Mouse (Mus musculus) hindbrain, embryonic 11.5 days (tissue): ENCODE results near the gene Hfm1. TPM values are rescaled to one million over a fixed set of nuclear protein-coding genes. Genes with fewer than 3 reads are reported as not detected.

Source experiments
- ATAC-seq: fragments of 200-750 bp; cut with Nextera tagmentation; 2 replicates; pipeline ENCODE4 v1.8.0; 2017; ENCODE audit warnings: mild to moderate bottlenecking, moderate TSS enrichment, moderate library complexity; ENCODE audit not compliant: low FRiP score
- DNase-seq: peaks from one replicate; pipeline ENCODE4 v3.0.0-alpha.2; 2015; ENCODE audit warnings: low spot score
- H3K27ac ChIP-seq: fragments of 300-500 bp; sonication (generic); 2 replicates; pipeline ENCODE4 v1.5.1; 2014; ENCODE audit warnings: mild to moderate bottlenecking, low read depth, low read length
- H3K27me3 ChIP-seq: fragments of 300-500 bp; sonication (generic); 2 replicates; pipeline ENCODE4 v1.6.1; 2014; ENCODE audit warnings: mild to moderate bottlenecking, low read length, moderate library complexity, mixed read lengths; ENCODE audit not compliant: control insufficient read depth, insufficient read depth
- H3K36me3 ChIP-seq: fragments of 300-500 bp; sonication (generic); 2 replicates; pipeline ENCODE4 v1.6.1; 2014; ENCODE audit warnings: mild to moderate bottlenecking, low read length, moderate library complexity, mixed read lengths; ENCODE audit not compliant: control insufficient read depth, insufficient read depth
- H3K4me1 ChIP-seq: fragments of 300-500 bp; sonication (generic); replicated peaks from 2 replicates; pipeline ENCODE4 v1.6.1; 2014; ENCODE audit warnings: low read length, mixed read lengths; ENCODE audit not compliant: control insufficient read depth, insufficient read depth
- H3K4me2 ChIP-seq: fragments of 300-500 bp; sonication (generic); replicated peaks from 2 replicates; pipeline ENCODE4 v1.6.1; 2014; ENCODE audit warnings: mild to moderate bottlenecking, low read depth, low read length
- H3K4me3 ChIP-seq: fragments of 300-500 bp; sonication (generic); 2 replicates; pipeline ENCODE4 v1.5.1; 2014; ENCODE audit warnings: low read depth, low read length
- H3K9ac ChIP-seq: fragments of 300-500 bp; sonication (generic); 2 replicates; pipeline ENCODE4 v1.6.1; 2014; ENCODE audit warnings: low read depth, low read length
- H3K9me3 ChIP-seq: fragments of 300-500 bp; sonication (generic); 2 replicates; pipeline ENCODE4 v1.6.1; 2016; ENCODE audit warnings: low read length; ENCODE audit not compliant: control insufficient read depth
- whole genome bisulfite sequencing: fragments of 180-500 bp; shearing (Covaris S2); extraction: QIAGEN DNeasy Blood & Tissue Kit; methylation state at CpG from one replicate; pipeline ENCODE4 v1.1.7; 2014; 5-methylcytosine and 5-hydroxymethylcytosine counted together
- polyA plus RNA-seq: library from polyadenylated mRNA; unstranded; fragments of >200 nt; fragmentation: Nextera tagmentation; extraction: Ambion mirVana; gene quantifications from 2 replicates; pipeline ENCODE4 v1.2.1, GENCODE M21; 2014

Gene Hfm1
- polyA plus RNA-seq, 1 experiment from 2014 or later, result 6.2 TPM

- no peak overlapping the region for H3K9ac ChIP-seq
- no peak for DNase-seq
- ATAC-seq, result no peak
- H3K9me3 ChIP-seq, result no peaks in the 10 kb centered on the region
- no peak overlapping the region for H3K4me2 ChIP-seq
- H3K36me3 ChIP-seq, result no peaks in the 10 kb centered on the region
- H3K4me1 ChIP-seq, result no peaks in the 10 kb centered on the region
- no peak overlapping the region for H3K4me3 ChIP-seq
- no peaks in the 10 kb centered on the region for H3K27me3 ChIP-seq
- no peak overlapping the region for H3K27ac ChIP-seq
- WGBS, result 85% methylated on average over 4 of the region's 4 CpGs
These were observed 40.6 kb downstream of the Hfm1 start for GRCm38 (mm10) chr5:106885517-106885916.

GRCm38 (mm10) chr5:106876438-106876837 is 49.7 kb downstream of the Hfm1 start:
- DNase-seq, result no peak
- Histone ChIP-seq H3K27ac (no peak overlapping the region), H3K36me3 (no peaks in the 10 kb centered on the region), H3K4me1 (no peaks in the 10 kb centered on the region), H3K27me3 (no peaks in the 10 kb centered on the region), H3K4me2 (no peak overlapping the region), H3K9ac (no peak overlapping the region), H3K9me3 (no peaks in the 10 kb centered on the region), H3K4me3 (no peak overlapping the region)
- no peak for ATAC-seq
- 95% methylated on average over 1 of the region's 1 CpGs for WGBS

DNA sequence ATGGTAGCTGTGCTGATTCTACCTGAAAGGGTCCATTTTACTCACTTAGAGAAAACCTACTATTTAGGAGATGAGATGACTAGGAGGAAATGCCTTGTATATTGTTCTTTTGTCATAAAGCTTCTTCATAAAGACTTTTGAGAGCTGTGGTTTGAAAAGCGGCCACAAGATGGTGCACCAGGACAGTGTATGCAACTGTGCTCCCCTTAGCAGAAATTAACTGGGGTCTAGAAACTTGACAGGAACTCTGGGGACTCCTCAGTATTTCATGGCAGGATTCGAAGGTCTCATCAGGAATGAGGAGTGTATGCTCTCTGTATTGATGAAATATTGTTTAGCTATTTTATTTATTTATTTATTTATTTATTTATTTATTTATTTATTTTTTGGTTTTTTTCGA is 65.7 kb downstream of the Hfm1 start:
- H3K4me3 ChIP-seq, result no peak overlapping the region
- 43% methylated on average over 3 of the region's 3 CpGs for WGBS
- H3K9ac ChIP-seq, result no peak overlapping the region
- H3K9me3 ChIP-seq, result no peaks in the 10 kb centered on the region
- H3K27me3 ChIP-seq, result no peaks in the 10 kb centered on the region
- no peaks in the 10 kb centered on the region for H3K4me1 ChIP-seq
- no peaks in the 10 kb centered on the region for H3K36me3 ChIP-seq
- ATAC-seq (no peak; the same call in 1 of the 2 replicates), DNase-seq (peak; percentile 85)
- H3K4me2 ChIP-seq, result no peak overlapping the region
- no peak overlapping the region for H3K27ac ChIP-seq

DNA sequence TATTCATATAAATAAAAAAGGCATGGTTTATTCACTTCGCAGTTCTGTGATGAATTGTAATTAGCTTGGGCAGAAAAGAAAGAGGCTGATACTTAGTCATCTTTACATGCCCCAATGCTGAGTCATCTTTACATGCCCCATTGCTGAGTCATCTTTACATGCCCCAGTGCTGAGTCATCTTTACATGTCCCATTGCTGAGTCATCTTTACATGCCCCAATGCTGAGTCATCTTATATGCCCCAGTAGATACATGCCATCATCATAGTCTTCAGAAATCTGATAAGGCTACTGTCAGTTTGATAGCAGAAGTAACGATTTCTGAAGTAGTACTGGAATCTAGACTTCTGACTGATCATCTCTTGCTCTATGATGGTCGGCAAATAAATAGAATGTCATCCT is 72.8 kb downstream of the Hfm1 start:
- Histone ChIP-seq H3K27me3 (no peaks in the 10 kb centered on the region), H3K9me3 (no peaks in the 10 kb centered on the region), H3K27ac (no peak overlapping the region), H3K36me3 (no peaks in the 10 kb centered on the region), H3K4me1 (no peaks in the 10 kb centered on the region), H3K4me2 (no peak overlapping the region), H3K4me3 (no peak overlapping the region), H3K9ac (no peak overlapping the region)
- no peak for DNase-seq
- WGBS, result 92% methylated on average over 3 of the region's 3 CpGs
- ATAC-seq, result no peak

- no peak for ATAC-seq
These were observed 79.1 kb downstream of the Hfm1 start for GRCm38 (mm10) chr5:106847045-106847444.

GRCm38 (mm10) chr5:106843906-106844305 is 82.2 kb downstream of the Hfm1 start:
- Histone ChIP-seq H3K9ac (no peak overlapping the region), H3K9me3 (no peaks in the 10 kb centered on the region), H3K27me3 (no peaks in the 10 kb centered on the region), H3K36me3 (no peaks in the 10 kb centered on the region), H3K4me1 (no peaks in the 10 kb centered on the region), H3K4me2 (no peak overlapping the region), H3K27ac (no peak overlapping the region), H3K4me3 (no peak overlapping the region)
- 81% methylated on average over 2 of the region's 2 CpGs for WGBS
- DNase-seq (no peak), ATAC-seq (no peak)

More at GRCm38 (mm10) chr5:106847045-106847444, 79.1 kb downstream of the Hfm1 start:
- Histone ChIP-seq H3K4me2 (no peak overlapping the region), H3K4me1 (no peaks in the 10 kb centered on the region), H3K9ac (no peak overlapping the region), H3K27me3 (no peaks in the 10 kb centered on the region), H3K9me3 (no peaks in the 10 kb centered on the region), H3K27ac (no peak overlapping the region), H3K4me3 (no peak overlapping the region), H3K36me3 (no peaks in the 10 kb centered on the region)
- DNase-seq, result no peak

GRCm38 (mm10) chr5:106833025-106833424 is 93.1 kb downstream of the Hfm1 start:
- no peaks in the 10 kb centered on the region for H3K9me3 ChIP-seq
- no peak overlapping the region for H3K4me3 ChIP-seq
- no peak overlapping the region for H3K4me2 ChIP-seq
- no peaks in the 10 kb centered on the region for H3K36me3 ChIP-seq
- no peak for ATAC-seq
- WGBS, result 20% methylated on average over 7 of the region's 7 CpGs
- H3K9ac ChIP-seq, result no peak overlapping the region
- DNase-seq, result no peak
- H3K4me1 ChIP-seq, result no peaks in the 10 kb centered on the region
- no peaks in the 10 kb centered on the region for H3K27me3 ChIP-seq
- H3K27ac ChIP-seq, result no peak overlapping the region

- 74% methylated on average over 6 of the region's 6 CpGs for WGBS
- H3K4me1 ChIP-seq, result no peaks in the 10 kb centered on the region
- no peak overlapping the region for H3K4me3 ChIP-seq
- H3K27me3 ChIP-seq, result no peaks in the 10 kb centered on the region
- H3K36me3 ChIP-seq, result no peaks in the 10 kb centered on the region
- no peak overlapping the region for H3K4me2 ChIP-seq
- ATAC-seq (no peak), DNase-seq (no peak)
- no peak overlapping the region for H3K27ac ChIP-seq
- no peak overlapping the region for H3K9ac ChIP-seq
- H3K9me3 ChIP-seq, result no peaks in the 10 kb centered on the region
These were observed 94.7 kb downstream of the Hfm1 start for GRCm38 (mm10) chr5:106831401-106831800.

DNA sequence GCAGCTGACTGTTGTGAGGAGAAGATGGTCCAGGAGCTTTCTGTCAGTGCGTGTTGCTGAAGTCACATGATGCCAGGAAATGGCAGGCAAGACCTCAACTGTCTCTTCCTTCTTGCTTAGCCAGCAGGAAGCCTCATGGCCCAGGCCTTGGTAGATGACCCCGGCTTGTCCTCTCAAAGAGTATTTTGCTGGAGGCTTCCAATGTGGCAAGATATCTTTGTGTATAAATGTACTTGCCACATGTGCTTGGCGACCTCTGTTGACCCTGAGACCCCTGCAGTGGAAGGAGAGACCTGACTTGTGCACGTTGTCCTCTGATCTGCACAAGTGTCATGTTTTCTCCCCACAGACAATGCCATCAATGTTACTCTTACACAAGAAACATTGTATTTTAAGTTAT is 95.3 kb downstream of the Hfm1 start:
- ATAC-seq (no peak), DNase-seq (no peak)
- no peaks in the 10 kb centered on the region for H3K36me3 ChIP-seq
- H3K27me3 ChIP-seq, result no peaks in the 10 kb centered on the region
- H3K27ac ChIP-seq, result no peak overlapping the region
- H3K4me1 ChIP-seq, result no peaks in the 10 kb centered on the region
- no peak overlapping the region for H3K4me2 ChIP-seq
- no peak overlapping the region for H3K9ac ChIP-seq
- WGBS, result 71% methylated on average over 4 of the region's 4 CpGs
- no peak overlapping the region for H3K4me3 ChIP-seq
- no peaks in the 10 kb centered on the region for H3K9me3 ChIP-seq
